In genomic region chr15:60693751-60694500, GRCm38 (mm10) we compare ENCODE assay signal across 9 mouse cellular contexts.
DNase-seq lines count a peak whose midpoint lies in the region; ATAC-seq lines count a peak whose summit lies in the region.
"Had no signal": no experiment of that assay in that cellular context is flagged by ENCODE, and none has a peak within 500 bp of the region (broad histone marks: within the 10 kb centered on the region; RNA-seq: fewer than 3 reads in every experiment).

No protein-coding gene starts in this region.

- no peaks in the 10 kb centered on the region for H3K27me3 ChIP-seq in kidney, embryonic 14.5 days (ENCODE audit: control insufficient read depth, insufficient read depth, low read length)
- H3K27me3 ChIP-seq: limb, embryonic 15.5 days had no signal

- no peaks in the 10 kb centered on the region for H3K9me3 ChIP-seq in kidney, embryonic 14.5 days (ENCODE audit: control insufficient read depth, low read length)
- H3K9me3 ChIP-seq: limb, embryonic 15.5 days had no signal

- H3K9ac ChIP-seq in kidney, embryonic 14.5 days (ENCODE audit: low read depth, low read length), result no peak overlapping the region
- H3K9ac ChIP-seq: limb, embryonic 15.5 days had no signal

- no peak for ATAC-seq in CD4-positive, CD25-positive, alpha-beta regulatory T cell, adult 4 months
- ATAC-seq in kidney, embryonic 14.5 days (ENCODE audit: low FRiP score, low TSS enrichment), result no peak

- H3K4me3 ChIP-seq in kidney, embryonic 14.5 days (ENCODE audit: low read length), result no peak overlapping the region
- H3K4me3 ChIP-seq: limb, embryonic 15.5 days had no signal

- peak; percentile 60 for DNase-seq in CD4-positive, CD25-positive, alpha-beta regulatory T cell, adult 2 months (ENCODE audit: low read depth, low spot score)
- peak; percentile 56 for DNase-seq in kidney, adult 18-20 months
- DNase-seq in adrenal gland, adult 8-10 months, result peak; percentile 12
- peak; percentile 46 for DNase-seq in kidney, postnatal 14 days
- DNase-seq in lung, postnatal 10 days, result peak; percentile 41
- no peak for DNase-seq in yolk sac, embryonic 10.5 days (ENCODE audit: low spot score)

- no peaks in the 10 kb centered on the region for H3K4me1 ChIP-seq in kidney, embryonic 14.5 days (ENCODE audit: control insufficient read depth, insufficient read depth, low read length)
- H3K4me1 ChIP-seq: limb, embryonic 15.5 days had no signal

- H3K27ac ChIP-seq in kidney, embryonic 14.5 days (ENCODE audit: low read depth, low read length), result no peak overlapping the region
- H3K27ac ChIP-seq: limb, embryonic 15.5 days had no signal

- no peak overlapping the region for H3K4me2 ChIP-seq in kidney, embryonic 14.5 days (replicated peaks; ENCODE audit: low read depth, low read length)
- H3K4me2 ChIP-seq: limb, embryonic 15.5 days had no signal

- 71% methylated on average over 7 of the region's 7 CpGs for WGBS in kidney, embryonic 14.5 days

- H3K36me3 ChIP-seq in kidney, embryonic 14.5 days (ENCODE audit: control insufficient read depth, insufficient read depth, low read length), result no peaks in the 10 kb centered on the region
- H3K36me3 ChIP-seq: limb, embryonic 15.5 days had no signal
